Comparison of ENCODE assay signal across 16 mouse cellular contexts in the genomic region with DNA sequence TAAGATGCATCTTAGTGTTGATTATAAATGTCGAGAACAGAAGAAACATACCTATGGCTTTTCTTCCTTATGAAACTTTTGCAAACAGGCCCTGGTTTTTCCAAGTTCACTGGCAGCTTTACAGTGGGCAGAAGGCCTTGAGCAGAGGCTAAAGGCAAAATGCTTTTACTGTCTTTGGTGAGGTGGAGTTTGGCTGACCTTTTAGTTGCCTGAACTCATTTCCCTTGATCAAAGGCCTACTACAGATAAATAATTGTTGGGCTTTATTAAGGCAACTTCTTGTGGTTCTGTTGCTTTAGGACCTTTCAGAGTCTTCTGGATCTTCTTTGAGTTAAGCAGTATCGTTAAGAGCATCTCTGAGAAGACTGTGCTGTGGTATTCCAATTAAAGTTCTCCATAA.
"Had no signal": no experiment of that assay in that cellular context is flagged by ENCODE, and none has a peak within 500 bp of the region (broad histone marks: within the 10 kb centered on the region; RNA-seq: fewer than 3 reads in every experiment).

No protein-coding gene starts in this region.

- H3K36me3 ChIP-seq: lung, embryonic 15.5 days; midbrain, embryonic 13.5 days; midbrain, embryonic 15.5 days; neural tube, embryonic 12.5 days; stomach, embryonic 15.5 days had no signal

- H3K9ac ChIP-seq: lung, embryonic 15.5 days; midbrain, embryonic 13.5 days; midbrain, embryonic 15.5 days; neural tube, embryonic 12.5 days; stomach, embryonic 15.5 days had no signal

- H3K27me3 ChIP-seq: lung, embryonic 15.5 days; megakaryocyte, embryonic 14.5 days; midbrain, embryonic 13.5 days; midbrain, embryonic 15.5 days; neural tube, embryonic 12.5 days; stomach, embryonic 15.5 days had no signal

- DNase-seq: lung, postnatal 14 days; lung, postnatal 36 days; right cerebral cortex, postnatal 14 days; thymus, adult 2 months; thymus, postnatal 25 days; thymus, postnatal 4 days had no signal

- H3K4me3 ChIP-seq: lung, embryonic 15.5 days; megakaryocyte, embryonic 14.5 days; midbrain, embryonic 13.5 days; midbrain, embryonic 15.5 days; neural tube, embryonic 12.5 days; stomach, embryonic 15.5 days had no signal

- H3K4me1 ChIP-seq: lung, embryonic 15.5 days; megakaryocyte, embryonic 14.5 days; midbrain, embryonic 13.5 days; midbrain, embryonic 15.5 days; neural tube, embryonic 12.5 days; stomach, embryonic 15.5 days had no signal

- H3K9me3 ChIP-seq: lung, embryonic 15.5 days; midbrain, embryonic 13.5 days; midbrain, embryonic 15.5 days; neural tube, embryonic 12.5 days; stomach, embryonic 15.5 days had no signal

- H3K27ac ChIP-seq: lung, embryonic 15.5 days; macrophage; midbrain, embryonic 13.5 days; midbrain, embryonic 15.5 days; neural tube, embryonic 12.5 days; stomach, embryonic 15.5 days; stomach, postnatal 0 days had no signal

- H3K4me2 ChIP-seq: lung, embryonic 15.5 days; midbrain, embryonic 11.5 days; midbrain, embryonic 13.5 days; midbrain, embryonic 15.5 days; neural tube, embryonic 12.5 days; stomach, embryonic 15.5 days had no signal

- ATAC-seq: lung, postnatal 0 days; midbrain, embryonic 13.5 days; midbrain, embryonic 15.5 days had no signal
